ENCODE assay signal across 11 mouse cellular contexts in genomic region chr13:108303841-108304240, GRCm38 (mm10).
"Had no signal": no experiment of that assay in that cellular context is flagged by ENCODE, and none has a peak within 500 bp of the region (broad histone marks: within the 10 kb centered on the region; RNA-seq: fewer than 3 reads in every experiment).

No protein-coding gene starts in this region.

- H3K27me3 ChIP-seq: limb, embryonic 12.5 days; liver, embryonic 13.5 days; lung, embryonic 15.5 days; midbrain, embryonic 13.5 days; neural tube, embryonic 12.5 days; stomach, embryonic 15.5 days had no signal

- H3K4me3 ChIP-seq: limb, embryonic 12.5 days; liver, embryonic 13.5 days; lung, embryonic 15.5 days; midbrain, embryonic 13.5 days; neural tube, embryonic 12.5 days; stomach, embryonic 15.5 days had no signal

- ATAC-seq: liver, postnatal 0 days; midbrain, embryonic 13.5 days had no signal

- DNase-seq: kidney, postnatal 25 days; layer of hippocampus, adult 9-11 months; liver; liver, embryonic 13.5 days; liver, postnatal 0 days; lung, postnatal 14 days had no signal

- H3K36me3 ChIP-seq: limb, embryonic 12.5 days; liver, embryonic 13.5 days; lung, embryonic 15.5 days; midbrain, embryonic 13.5 days; neural tube, embryonic 12.5 days; stomach, embryonic 15.5 days had no signal
